Mouse (Mus musculus) heart, adult 2 months (tissue): ENCODE data around the gene Nckap5. TPM values are rescaled to one million over a fixed set of nuclear protein-coding genes. Genes with fewer than 3 reads are reported as not detected.

ENCODE experiments used
- DNase-seq, 2 experiments: peaks; one replicate each; pipeline ENCODE4 v3.0.0; 2021
- H3K27ac ChIP-seq: fragments of 200-600 bp; 2 replicates; pipeline ENCODE4 v1.8.1; 2022
- H3K27me3 ChIP-seq: fragments of 200-500 bp; 2 replicates; pipeline ENCODE4 v1.6.1; 2012; ENCODE audit warnings: mild to moderate bottlenecking, low read length, inconsistent platforms, mixed read lengths; ENCODE audit not compliant: control insufficient read depth, insufficient read depth
- H3K36me3 ChIP-seq: fragments of 200-500 bp; 2 replicates; pipeline ENCODE4 v1.6.1; 2012; ENCODE audit warnings: low read length, inconsistent platforms; ENCODE audit not compliant: control insufficient read depth, insufficient read depth
- H3K4me1 ChIP-seq: fragments of 200-500 bp; 2 replicates; pipeline ENCODE4 v1.6.1; 2011; ENCODE audit warnings: low read length; ENCODE audit not compliant: control insufficient read depth, insufficient read depth
- H3K4me3 ChIP-seq: fragments of 200-600 bp; 2 replicates; pipeline ENCODE4 v1.8.1; 2022
- H3K79me2 ChIP-seq: fragments of 200-500 bp; replicated peaks from 2 replicates; pipeline ENCODE4 v1.6.1; 2012; ENCODE audit warnings: mild to moderate bottlenecking, inconsistent platforms, low read length, moderate library complexity, mixed read lengths; ENCODE audit not compliant: control insufficient read depth, insufficient read depth
- H3K9ac ChIP-seq: fragments of 200-500 bp; 2 replicates; pipeline ENCODE4 v1.6.1; 2012; ENCODE audit warnings: low read depth, mild to moderate bottlenecking, control low read depth, inconsistent platforms, low read length, mixed read lengths
- CTCF ChIP-seq: fragments of 200-600 bp; IDR thresholded peaks from 2 replicates; pipeline ENCODE4 v1.8.1; 2022; ENCODE audit warnings: antibody characterized with exemption, mild to moderate bottlenecking, moderate library complexity
- EP300 ChIP-seq: fragments of 200-500 bp; IDR thresholded peaks from 2 replicates; pipeline ENCODE4 v1.6.1; 2011; ENCODE audit warnings: low read depth, low read length, control low read depth; ENCODE audit not compliant: insufficient read depth
- POLR2A ChIP-seq: fragments of 200-500 bp; IDR thresholded peaks from 2 replicates; pipeline ENCODE4 v1.6.1; 2011; ENCODE audit warnings: mild to moderate bottlenecking, low read depth, low read length, control low read depth; ENCODE audit not compliant: insufficient read depth
- WGBS: fragments of 180-500 bp; shearing (Covaris S2); methylation state at CpG from one replicate; pipeline ENCODE4 v1.1.7; 2018; 5-methylcytosine and 5-hydroxymethylcytosine counted together
- intact Hi-C: fragments of 180-260 bp; cut with DNase I; formaldehyde crosslinking; loops from one replicate; pipeline ENCODE4 v1.15.1; 2025
- polyA plus RNA-seq: library from polyadenylated mRNA; depleted of rRNA; stranded (reverse); fragments of >200 nt; gene quantifications from 2 replicates; pipeline ENCODE4 v1.2.3, GENCODE M21; 2012
- total RNA-seq, 2 experiments: library from RNA; stranded (reverse); gene quantifications; 2 replicates each; pipeline ENCODE4 v1.2.3; 2021

Nckap5 gene
- total and polyA plus RNA-seq, 3 experiments: 2.8 to 9.6 (median 6.0) TPM

- H3K9ac ChIP-seq: no peak overlapping the region
- intact Hi-C loops: loop anchor here (5.0 to 10.0 kb wide), 3 partner anchors 293 to 825 kb away; no protein-coding TSS in a partner anchor
- peaks cover 1% of the 10 kb centered on the region; the same call in 1 of the 2 replicates for H3K4me1 ChIP-seq
- no peak for DNase-seq
- no peak overlapping the region for H3K4me3 ChIP-seq
- no peak overlapping the region for H3K27ac ChIP-seq
- H3K27me3 ChIP-seq: no peaks in the 10 kb centered on the region
- TF ChIP-seq EP300 (no peak), POLR2A (no peak), CTCF (no peak)
- no peaks in the 10 kb centered on the region for H3K79me2 ChIP-seq
- WGBS: 87% methylated on average over 4 of the region's 4 CpGs
- H3K36me3 ChIP-seq: no peaks in the 10 kb centered on the region
These were observed 398.3 kb downstream of the Nckap5 start for GRCm38 (mm10) chr1:126432285-126432684.

GRCm38 (mm10) chr1:126431594-126431993 is 399.0 kb downstream of the Nckap5 start:
- Histone ChIP-seq H3K4me1 (peaks cover 1% of the 10 kb centered on the region; the same call in 1 of the 2 replicates), H3K27ac (no peak overlapping the region), H3K27me3 (no peaks in the 10 kb centered on the region), H3K9ac (no peak overlapping the region), H3K79me2 (no peaks in the 10 kb centered on the region), H3K4me3 (no peak overlapping the region), H3K36me3 (no peaks in the 10 kb centered on the region)
- TF ChIP-seq POLR2A: no peak
- peak; percentile 73 for TF ChIP-seq CTCF
- TF ChIP-seq EP300: no peak
- WGBS: 17% methylated on average over 5 of the region's 5 CpGs
- peak; percentile 24 to 28 for DNase-seq
- intact Hi-C loops: loop anchor here (5.0 to 10.0 kb wide), 3 partner anchors 293 to 824 kb away; no protein-coding TSS in a partner anchor

- intact Hi-C loops: no loop called here
- WGBS: 47% methylated on average over 5 of the region's 5 CpGs
- peak; percentile 33 to 43 for DNase-seq
- no peak overlapping the region; the same call in 1 of the 2 replicates for H3K27ac ChIP-seq
- no peaks in the 10 kb centered on the region for H3K36me3 ChIP-seq
- H3K9ac ChIP-seq: no peak overlapping the region
- 0 out of 2 replicates have a peak, but pooled peaks cover 1% of the 10 kb centered on the region for H3K79me2 ChIP-seq
- H3K4me3 ChIP-seq: no peak overlapping the region
- H3K27me3 ChIP-seq: no peaks in the 10 kb centered on the region
- TF ChIP-seq CTCF (no peak), POLR2A (no peak), EP300 (no peak)
- H3K4me1 ChIP-seq: no peaks in the 10 kb centered on the region; the same call in 1 of the 2 replicates
These were observed 419.2 kb downstream of the Nckap5 start for GRCm38 (mm10) chr1:126411426-126411825.

- no peak overlapping the region for H3K4me3 ChIP-seq
- TF ChIP-seq EP300 (no peak), CTCF (peak; percentile 74)
- H3K36me3 ChIP-seq: no peaks in the 10 kb centered on the region
- 20% methylated on average over 4 of the region's 4 CpGs for WGBS
- peak in 1 of 2 experiments; percentile 31 for DNase-seq
- no peaks in the 10 kb centered on the region for H3K27me3 ChIP-seq
- H3K79me2 ChIP-seq: no peaks in the 10 kb centered on the region
- intact Hi-C loops: no loop called here
- no peak overlapping the region for H3K9ac ChIP-seq
- no peaks in the 10 kb centered on the region; the same call in 1 of the 2 replicates for H3K4me1 ChIP-seq
- no peak overlapping the region for H3K27ac ChIP-seq
These were observed 422.7 kb downstream of the Nckap5 start for GRCm38 (mm10) chr1:126407886-126408285.

GRCm38 (mm10) chr1:126405543-126405942 is 425.1 kb downstream of the Nckap5 start:
- no peak overlapping the region for H3K27ac ChIP-seq
- DNase-seq: no peak
- H3K4me1 ChIP-seq: no peaks in the 10 kb centered on the region
- TF ChIP-seq POLR2A (no peak), EP300 (no peak), CTCF (no peak)
- H3K9ac ChIP-seq: no peak overlapping the region
- intact Hi-C loops: no loop called here
- H3K79me2 ChIP-seq: 0 out of 2 replicates have a peak, but pooled peaks cover 1% of the 10 kb centered on the region
- H3K4me3 ChIP-seq: no peak overlapping the region
- H3K27me3 ChIP-seq: no peaks in the 10 kb centered on the region
- H3K36me3 ChIP-seq: no peaks in the 10 kb centered on the region
- WGBS: 77% methylated on average over 2 of the region's 2 CpGs

- TF ChIP-seq POLR2A (no peak), CTCF (no peak), EP300 (no peak)
- intact Hi-C loops: no loop called here
- DNase-seq: no peak
- H3K4me1 ChIP-seq: no peaks in the 10 kb centered on the region
- no peak overlapping the region for H3K4me3 ChIP-seq
- no peak overlapping the region for H3K9ac ChIP-seq
- H3K79me2 ChIP-seq: 0 out of 2 replicates have a peak, but pooled peaks cover 1% of the 10 kb centered on the region
- H3K27ac ChIP-seq: no peak overlapping the region
- H3K27me3 ChIP-seq: no peaks in the 10 kb centered on the region
- H3K36me3 ChIP-seq: no peaks in the 10 kb centered on the region
These were observed 426.6 kb downstream of the Nckap5 start for GRCm38 (mm10) chr1:126403970-126404369.
